Comparison of ENCODE assay signal across 12 mouse cellular contexts in the genomic region with DNA sequence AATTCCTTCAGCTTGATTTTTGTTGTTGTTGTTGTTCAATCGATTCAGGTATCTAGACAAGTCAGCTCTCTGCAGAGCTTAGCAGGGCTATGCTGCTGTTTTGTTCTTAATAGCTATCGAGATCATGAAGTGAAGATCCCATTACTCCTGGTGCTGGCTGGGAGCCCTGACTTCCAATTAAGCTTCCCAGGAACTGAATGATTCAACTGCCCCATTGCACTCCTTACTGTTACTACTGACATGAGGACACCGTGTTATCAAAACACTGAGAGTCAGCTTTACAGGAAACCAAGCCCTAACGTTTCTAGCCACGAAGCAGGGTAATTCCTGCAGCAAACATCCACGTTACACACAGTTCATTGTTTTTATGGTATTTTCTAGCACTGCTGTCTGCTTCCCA. TPM values are rescaled to one million over a fixed set of nuclear protein-coding genes. Genes with fewer than 3 reads are reported as not detected.
A peak's percentile ranks its signal among the peaks of the same experiment; 100 is the strongest.
DNase-seq lines count a peak whose midpoint lies in the region; ATAC-seq and TF ChIP-seq lines count a peak whose summit lies in the region.
"Had no signal": no experiment of that assay in that cellular context is flagged by ENCODE, and none has a peak within 500 bp of the region (broad histone marks: within the 10 kb centered on the region; RNA-seq: fewer than 3 reads in every experiment).

No protein-coding gene starts in this region.

- intact Hi-C loops in gastrocnemius, adult 2 months (cut with DNase I) = no loop called here

- no peak for DNase-seq in gastrocnemius, adult 2 months
- DNase-seq in gastrocnemius, adult 8-10 months (ENCODE audit: low spot score in 2 of 2) = no peak
- DNase-seq in heart, postnatal 0 days (ENCODE audit: low spot score) = peak; percentile 25
- no peak for DNase-seq in lung, adult 2 months
- no peak for DNase-seq in right cerebral cortex, adult 2 months (ENCODE audit: low spot score in 2 of 2)
- no peak for DNase-seq in testis, postnatal 14 days (ENCODE audit: low spot score)
- DNase-seq: cerebellum, postnatal 25 days; thymus, postnatal 25 days had no signal

- no peaks in the 10 kb centered on the region for H3K9me3 ChIP-seq in heart, postnatal 0 days (replicated peaks; ENCODE audit: control insufficient read depth, low read length)
- H3K9me3 ChIP-seq in hindbrain, embryonic 12.5 days (replicated peaks) = no peaks in the 10 kb centered on the region

- peaks cover 6% of the 10 kb centered on the region; the same call in 1 of the 2 replicates for H3K4me1 ChIP-seq in brown adipose tissue, adult 24 weeks (ENCODE audit: control insufficient read depth, insufficient read depth, insufficient read length, low read length)
- H3K4me1 ChIP-seq in heart, postnatal 0 days (ENCODE audit: control insufficient read depth, insufficient read depth) = 0 out of 2 replicates have a peak, but pooled peaks cover 4% of the 10 kb centered on the region
- H3K4me1 ChIP-seq in lung, adult 2 months (ENCODE audit: control insufficient read depth, insufficient read depth, low read length) = peaks cover 4% of the 10 kb centered on the region
- peaks cover 9% of the 10 kb centered on the region for H3K4me1 ChIP-seq in hindbrain, embryonic 12.5 days

- peak overlapping the region; percentile 81; the same call in 1 of the 2 replicates for H3K4me2 ChIP-seq in heart, postnatal 0 days (ENCODE audit: low read depth, low read length)
- H3K4me2 ChIP-seq in hindbrain, embryonic 12.5 days (replicated peaks) = no peak overlapping the region

- H3K27me3 ChIP-seq in heart, postnatal 0 days (ENCODE audit: control insufficient read depth, insufficient read depth, low read length) = no peaks in the 10 kb centered on the region
- H3K27me3 ChIP-seq in hindbrain, embryonic 12.5 days = no peaks in the 10 kb centered on the region

- WGBS in heart, postnatal 0 days = 50% methylated on average over 6 of the region's 6 CpGs
- 31% methylated on average over 6 of the region's 6 CpGs for WGBS in lung, adult 2 months
- WGBS in hindbrain, embryonic 12.5 days = 70% methylated on average over 6 of the region's 6 CpGs

- H3K36me3 ChIP-seq in heart, postnatal 0 days (replicated peaks; ENCODE audit: control insufficient read depth, insufficient read depth, low read length) = no peaks in the 10 kb centered on the region
- no peaks in the 10 kb centered on the region for H3K36me3 ChIP-seq in hindbrain, embryonic 12.5 days

- H3K9ac ChIP-seq in heart, postnatal 0 days (replicated peaks; ENCODE audit: low read depth, low read length) = no peak overlapping the region
- H3K9ac ChIP-seq in hindbrain, embryonic 12.5 days = no peak overlapping the region

- no peak for TF ChIP-seq EP300 in heart, postnatal 0 days (IDR thresholded peaks at IDR 0.05; ENCODE audit: low read depth)

- TF ChIP-seq CTCF in gastrocnemius, adult 2 months (IDR thresholded peaks at IDR 0.05) = no peak
- TF ChIP-seq CTCF in heart, postnatal 0 days (IDR thresholded peaks at IDR 0.05; ENCODE audit: low read depth) = no peak
- TF ChIP-seq CTCF in lung, adult 2 months (IDR thresholded peaks at IDR 0.05; ENCODE audit: insufficient read depth, low read length) = no peak

- peak overlapping the region; percentile 87 for H3K27ac ChIP-seq in gastrocnemius, adult 2 months
- H3K27ac ChIP-seq in brown adipose tissue, adult 24 weeks (replicated peaks; ENCODE audit: low read depth, low read length) = peak overlapping the region; percentile 96
- H3K27ac ChIP-seq in heart, postnatal 0 days (ENCODE audit: low read depth) = peak overlapping the region; percentile 72
- H3K27ac ChIP-seq in hindbrain, embryonic 12.5 days = no peak overlapping the region

- ATAC-seq in heart, postnatal 0 days (ENCODE audit: insufficient read depth, low read depth) = peak; percentile 8; the same call in 1 of the 2 replicates
- ATAC-seq in hindbrain, embryonic 12.5 days (ENCODE audit: low FRiP score) = no peak
- ATAC-seq: inflammation-experienced regulatory T-cells, adult 6 months had no signal

- peak overlapping the region; percentile 76 for H3K4me3 ChIP-seq in gastrocnemius, adult 2 months
- H3K4me3 ChIP-seq in brown adipose tissue, adult 24 weeks (ENCODE audit: insufficient read depth, low read depth, low read length) = peak overlapping the region; percentile 53
- peak overlapping the region; percentile 4; the same call in 1 of the 2 replicates for H3K4me3 ChIP-seq in heart, postnatal 0 days (ENCODE audit: low read depth, low read length)
- H3K4me3 ChIP-seq in lung, adult 2 months (replicated peaks; ENCODE audit: extremely low read depth, low read depth, low read length) = peak overlapping the region; percentile 60
- H3K4me3 ChIP-seq in hindbrain, embryonic 12.5 days = no peak overlapping the region
- H3K4me3 ChIP-seq: myocyte had no signal

- TF ChIP-seq POLR2A in lung, adult 2 months (IDR thresholded peaks at IDR 0.05; ENCODE audit: borderline replicate concordance, extremely low read depth, low read depth, low read length) = 0 out of 2 replicates have a peak, but pooled peaks have one; percentile 20

RNA-seq across cellular contexts. Expression of a gene that starts 6.7 kb away (rescaled TPM):
- 10 to 100 TPM; 10.2 to 15.4 TPM for total RNA-seq in gastrocnemius, adult 2 months (2021)
- 10 to 100 TPM in 1 of 4 experiments, 1 to 10 TPM in 3; 8.0 to 10.2 (median 8.1) TPM for total RNA-seq in gastrocnemius, adult 8-10 months (2022)
- 12.4 and 16.1 TPM in 2 replicates for polyA plus RNA-seq in brown adipose tissue, adult 24 weeks (2012; ENCODE audit: insufficient read depth, insufficient read length, missing spikeins)
- 9.1 and 10.5 TPM in 2 replicates for total RNA-seq in heart, postnatal 0 days (2014; rRNA removed; ENCODE audit: low replicate concordance)
- polyA plus RNA-seq in heart, postnatal 0 days (2015; fragmentation: Nextera tagmentation; extraction: Ambion mirVana) = 7.1 and 8.9 TPM in 2 replicates
- 93.4 and 113 TPM in 2 replicates for polyA plus RNA-seq in lung, adult 2 months (2012; rRNA removed)
- polyA plus RNA-seq in hindbrain, embryonic 12.5 days (2016; fragmentation: Nextera tagmentation; extraction: Ambion mirVana) = 4.4 and 4.5 TPM in 2 replicates
